Mouse (Mus musculus): ENCODE results near the gene Rbfox3. TPM values are rescaled to one million over a fixed set of nuclear protein-coding genes. Genes with fewer than 3 reads are reported as not detected.

Rbfox3 gene
- polyA plus RNA-seq, 1 experiment from 2014 or later: 77.9 TPM

- Histone ChIP-seq H3K4me1 (replicated peaks) (peaks cover 21% of the 10 kb centered on the region), H3K36me3 (no peaks in the 10 kb centered on the region), H3K4me2 (no peak overlapping the region), H3K9ac (no peak overlapping the region), H3K9me3 (no peaks in the 10 kb centered on the region), H3K4me3 (no peak overlapping the region), H3K27me3 (no peaks in the 10 kb centered on the region), H3K27ac (replicated peaks) (no peak overlapping the region)
- no peak for ATAC-seq (ENCODE audit: low FRiP score, low read depth)
- WGBS: 86% methylated on average over 4 of the region's 4 CpGs
These were observed 21.9 kb downstream of the Rbfox3 start for GRCm38 (mm10) chr11:118889500-118889899.

- Histone ChIP-seq H3K4me3 (no peak overlapping the region), H3K36me3 (no peaks in the 10 kb centered on the region), H3K27me3 (no peaks in the 10 kb centered on the region), H3K4me2 (no peak overlapping the region), H3K4me1 (replicated peaks) (peaks cover 23% of the 10 kb centered on the region), H3K9ac (no peak overlapping the region), H3K9me3 (no peaks in the 10 kb centered on the region), H3K27ac (replicated peaks) (no peak overlapping the region)
- 82% methylated on average over 8 of the region's 8 CpGs for WGBS
- ATAC-seq (ENCODE audit: low FRiP score, low read depth): no peak
These were observed 23.0 kb downstream of the Rbfox3 start for GRCm38 (mm10) chr11:118888426-118888825.

GRCm38 (mm10) chr11:118887206-118887605 is 24.2 kb downstream of the Rbfox3 start:
- Histone ChIP-seq H3K9ac (no peak overlapping the region), H3K36me3 (no peaks in the 10 kb centered on the region), H3K27me3 (no peaks in the 10 kb centered on the region), H3K9me3 (no peaks in the 10 kb centered on the region), H3K4me1 (replicated peaks) (peaks cover 26% of the 10 kb centered on the region), H3K4me2 (no peak overlapping the region), H3K27ac (replicated peaks) (no peak overlapping the region), H3K4me3 (no peak overlapping the region)
- ATAC-seq (ENCODE audit: low FRiP score, low read depth): peak; percentile 15; the same call in 1 of the 2 replicates

- no peak overlapping the region for H3K4me3 ChIP-seq
- H3K9ac ChIP-seq: no peak overlapping the region
- H3K4me1 ChIP-seq (replicated peaks): peaks cover 25% of the 10 kb centered on the region
- ATAC-seq (ENCODE audit: low FRiP score, low read depth): no peak
- H3K27ac ChIP-seq (replicated peaks): no peak overlapping the region
- no peaks in the 10 kb centered on the region for H3K27me3 ChIP-seq
- no peak overlapping the region for H3K4me2 ChIP-seq
- WGBS: 91% methylated on average over 11 of the region's 11 CpGs
- H3K9me3 ChIP-seq: no peaks in the 10 kb centered on the region
- H3K36me3 ChIP-seq: no peaks in the 10 kb centered on the region
These were observed 25.0 kb downstream of the Rbfox3 start for GRCm38 (mm10) chr11:118886269-118886965.

GRCm38 (mm10) chr11:118885604-118886003 is 25.8 kb downstream of the Rbfox3 start:
- WGBS: 70% methylated on average over 8 of the region's 8 CpGs
- H3K36me3 ChIP-seq: no peaks in the 10 kb centered on the region
- no peak overlapping the region for H3K9ac ChIP-seq
- H3K4me3 ChIP-seq: no peak overlapping the region
- H3K4me2 ChIP-seq: no peak overlapping the region
- no peak for ATAC-seq (ENCODE audit: low FRiP score, low read depth)
- no peak overlapping the region for H3K27ac ChIP-seq (replicated peaks)
- H3K4me1 ChIP-seq (replicated peaks): peaks cover 24% of the 10 kb centered on the region
- H3K9me3 ChIP-seq: no peaks in the 10 kb centered on the region
- no peaks in the 10 kb centered on the region for H3K27me3 ChIP-seq

- no peak overlapping the region for H3K4me3 ChIP-seq
- 87% methylated on average over 16 of the region's 16 CpGs for WGBS
- peaks cover 20% of the 10 kb centered on the region for H3K4me1 ChIP-seq (replicated peaks)
- no peaks in the 10 kb centered on the region for H3K27me3 ChIP-seq
- no peak for ATAC-seq (ENCODE audit: low FRiP score, low read depth)
- H3K4me2 ChIP-seq: no peak overlapping the region
- no peak overlapping the region for H3K27ac ChIP-seq (replicated peaks)
- H3K9me3 ChIP-seq: no peaks in the 10 kb centered on the region
- no peaks in the 10 kb centered on the region for H3K36me3 ChIP-seq
- no peak overlapping the region for H3K9ac ChIP-seq
These were observed 26.3 kb downstream of the Rbfox3 start for GRCm38 (mm10) chr11:118885135-118885534.

- Histone ChIP-seq H3K9ac (no peak overlapping the region), H3K4me1 (replicated peaks) (peaks cover 20% of the 10 kb centered on the region), H3K4me2 (no peak overlapping the region), H3K36me3 (no peaks in the 10 kb centered on the region), H3K4me3 (no peak overlapping the region), H3K27ac (replicated peaks) (no peak overlapping the region), H3K9me3 (no peaks in the 10 kb centered on the region), H3K27me3 (no peaks in the 10 kb centered on the region)
- 72% methylated on average over 9 of the region's 9 CpGs for WGBS
- ATAC-seq (ENCODE audit: low FRiP score, low read depth): no peak
These were observed 28.3 kb downstream of the Rbfox3 start for GRCm38 (mm10) chr11:118883143-118883542.

GRCm38 (mm10) chr11:118881786-118882495 is 29.5 kb downstream of the Rbfox3 start:
- H3K4me1 ChIP-seq (replicated peaks): peaks cover 20% of the 10 kb centered on the region
- WGBS: 22% methylated on average over 11 of the region's 11 CpGs
- no peaks in the 10 kb centered on the region for H3K9me3 ChIP-seq
- no peaks in the 10 kb centered on the region for H3K27me3 ChIP-seq
- peak; percentile 20; the same call in 1 of the 2 replicates for ATAC-seq (ENCODE audit: low FRiP score, low read depth)
- H3K36me3 ChIP-seq: no peaks in the 10 kb centered on the region
- H3K27ac ChIP-seq (replicated peaks): no peak overlapping the region
- H3K9ac ChIP-seq: no peak overlapping the region
- H3K4me3 ChIP-seq: no peak overlapping the region
- H3K4me2 ChIP-seq: no peak overlapping the region

GRCm38 (mm10) chr11:118879466-118880150 is 31.8 kb downstream of the Rbfox3 start:
- no peaks in the 10 kb centered on the region for H3K9me3 ChIP-seq
- H3K4me1 ChIP-seq (replicated peaks): peaks cover 40% of the 10 kb centered on the region
- H3K4me2 ChIP-seq: no peak overlapping the region
- H3K4me3 ChIP-seq: no peak overlapping the region
- no peak for ATAC-seq (ENCODE audit: low FRiP score, low read depth)
- no peak overlapping the region for H3K9ac ChIP-seq
- no peaks in the 10 kb centered on the region for H3K27me3 ChIP-seq
- WGBS: 91% methylated on average over 8 of the region's 8 CpGs
- no peak overlapping the region for H3K27ac ChIP-seq (replicated peaks)
- H3K36me3 ChIP-seq: no peaks in the 10 kb centered on the region

GRCm38 (mm10) chr11:118878605-118879245 is 32.7 kb downstream of the Rbfox3 start:
- H3K4me1 ChIP-seq (replicated peaks): peaks cover 49% of the 10 kb centered on the region
- H3K27ac ChIP-seq (replicated peaks): no peak overlapping the region
- H3K4me3 ChIP-seq: no peak overlapping the region
- H3K9ac ChIP-seq: no peak overlapping the region
- no peak for ATAC-seq (ENCODE audit: low FRiP score, low read depth)
- no peaks in the 10 kb centered on the region for H3K36me3 ChIP-seq
- no peaks in the 10 kb centered on the region for H3K27me3 ChIP-seq
- H3K4me2 ChIP-seq: no peak overlapping the region
- 93% methylated on average over 13 of the region's 13 CpGs for WGBS
- H3K9me3 ChIP-seq: no peaks in the 10 kb centered on the region

GRCm38 (mm10) chr11:118875243-118875897 is 36.0 kb downstream of the Rbfox3 start:
- Histone ChIP-seq H3K9me3 (no peaks in the 10 kb centered on the region), H3K27ac (replicated peaks) (peak overlapping the region; percentile 74), H3K4me1 (replicated peaks) (peaks cover 32% of the 10 kb centered on the region), H3K27me3 (no peaks in the 10 kb centered on the region), H3K4me3 (no peak overlapping the region), H3K4me2 (no peak overlapping the region), H3K36me3 (no peaks in the 10 kb centered on the region), H3K9ac (no peak overlapping the region)
- ATAC-seq (ENCODE audit: low FRiP score, low read depth): peak; percentile 66; the same call in 1 of the 2 replicates
- 28% methylated on average over 5 of the region's 5 CpGs for WGBS

All from hindbrain, embryonic 15.5 days (tissue).